Mouse (Mus musculus): ENCODE results near the gene Gria1. TPM values are rescaled to one million over a fixed set of nuclear protein-coding genes. Genes with fewer than 3 reads are reported as not detected.

Gene Gria1
- total RNA-seq (2021), result under 1 TPM; 0.08 to 0.49 TPM

DNA sequence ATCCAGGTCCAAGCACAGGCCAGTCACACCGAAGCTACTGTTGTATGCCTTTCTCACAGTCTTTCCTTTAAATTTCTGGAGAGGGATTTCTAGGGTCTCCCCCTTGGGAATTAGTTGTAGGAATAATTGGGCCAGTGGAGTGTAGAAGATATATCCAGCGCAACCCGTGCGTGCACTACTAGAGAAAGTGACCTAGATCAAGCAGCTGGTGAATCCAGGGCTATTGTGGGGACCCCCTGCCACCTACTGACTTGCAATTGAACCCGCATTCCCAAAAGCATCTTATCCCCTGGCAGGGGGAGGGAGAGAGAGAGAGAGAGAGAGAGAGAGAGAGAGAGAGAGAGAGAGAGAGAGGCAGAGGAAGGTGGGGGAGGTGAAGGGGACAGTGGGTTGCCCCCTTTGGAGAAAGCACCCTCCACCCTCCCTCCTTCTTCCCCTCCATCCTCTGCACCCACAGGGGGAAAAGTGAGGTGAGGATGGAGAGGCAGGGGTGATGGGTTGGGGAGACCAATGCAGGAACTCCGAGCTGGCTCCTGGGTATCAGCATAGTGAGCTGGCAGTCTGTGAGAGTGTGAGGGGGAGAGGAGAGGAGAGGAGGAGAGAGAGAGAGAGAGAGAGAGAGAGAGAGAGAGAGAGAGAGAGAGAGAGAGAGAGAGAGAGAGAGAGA, at the start of gene Gria1:
Gene Gria1 (plus strand): TSS at position 364 of the 667 bp plus-strand sequence.
- DNase-seq, result no peak
- intact Hi-C loops (cut with DNase I), result loop anchor here (10.0 kb wide), 2 partner anchors 304 to 454 kb away; no protein-coding TSS in a partner anchor

DNA sequence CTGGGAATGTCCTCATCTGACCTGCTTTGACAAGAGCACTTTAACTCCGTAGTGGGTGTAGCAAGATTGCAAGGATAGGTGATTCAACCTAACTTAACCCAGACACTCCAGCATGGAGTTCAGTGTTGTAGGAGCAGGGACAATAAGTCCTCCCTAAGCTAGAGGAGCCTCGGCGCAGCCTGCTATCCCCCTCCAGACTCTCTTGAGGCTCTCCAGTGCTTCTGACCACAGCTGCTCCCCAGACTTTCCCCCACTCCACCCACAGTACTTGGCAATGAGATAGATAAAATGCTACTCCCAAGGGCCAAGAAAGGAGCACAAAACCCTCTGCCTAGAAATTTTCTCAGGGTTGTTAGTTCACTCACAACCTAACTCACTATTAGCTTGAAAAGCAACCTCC, 49.4 kb upstream of the Gria1 start:
- intact Hi-C loops (cut with DNase I), result no loop called here
- no peak for DNase-seq

DNA sequence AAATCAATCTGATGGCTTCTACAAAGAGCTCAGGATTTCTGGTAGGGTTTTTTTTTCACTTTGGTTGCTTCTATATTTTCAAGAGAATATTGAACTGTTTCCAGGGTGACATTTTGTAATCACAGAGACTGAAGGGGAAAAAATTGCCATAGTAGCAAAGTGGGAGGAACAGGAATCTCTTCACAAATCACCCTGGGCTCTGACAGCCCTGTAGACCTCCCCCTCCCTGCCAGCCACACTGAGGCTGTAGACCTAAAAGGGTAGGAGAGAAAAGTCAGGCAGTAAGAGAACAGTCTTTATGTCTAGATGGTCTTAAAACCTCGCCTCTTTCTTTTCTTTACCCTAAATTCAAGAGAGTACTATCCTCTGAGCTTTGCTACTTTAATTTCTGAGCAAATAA, 38.4 kb upstream of the Gria1 start:
- DNase-seq, result no peak
- intact Hi-C loops (cut with DNase I), result no loop called here

DNA sequence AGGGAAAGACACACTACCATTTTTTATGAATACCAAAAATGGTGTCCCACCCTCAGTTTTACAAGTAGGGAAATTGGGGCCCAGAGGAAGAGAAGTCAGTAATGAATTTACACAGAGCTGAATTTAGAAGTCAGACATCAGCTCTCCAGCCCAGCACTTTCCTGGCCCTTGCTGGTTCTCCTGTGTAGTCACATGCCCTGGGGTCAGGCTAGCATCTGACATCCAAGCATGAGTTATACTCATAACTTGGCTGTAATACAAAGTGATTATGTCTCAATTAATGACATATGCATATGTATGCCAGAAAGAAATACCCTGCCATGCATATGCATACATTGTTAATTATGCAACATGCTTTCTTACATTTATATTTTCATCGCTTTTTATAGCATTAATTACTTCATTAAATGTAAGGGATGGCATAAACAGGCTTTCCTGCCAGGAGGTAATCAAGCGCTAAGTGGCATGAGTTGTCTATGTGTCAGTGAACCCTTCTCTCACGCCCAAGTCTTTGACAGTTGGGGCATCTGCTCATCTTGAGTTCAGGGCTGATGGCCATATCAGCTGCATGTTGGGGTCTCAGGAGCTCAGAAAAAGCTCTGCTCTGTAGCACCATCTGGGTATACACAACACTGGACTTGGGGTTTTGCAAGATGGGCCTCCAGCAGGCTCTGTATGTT, 26.7 kb upstream of the Gria1 start:
- intact Hi-C loops (cut with DNase I), result no loop called here
- DNase-seq, result no peak

DNA sequence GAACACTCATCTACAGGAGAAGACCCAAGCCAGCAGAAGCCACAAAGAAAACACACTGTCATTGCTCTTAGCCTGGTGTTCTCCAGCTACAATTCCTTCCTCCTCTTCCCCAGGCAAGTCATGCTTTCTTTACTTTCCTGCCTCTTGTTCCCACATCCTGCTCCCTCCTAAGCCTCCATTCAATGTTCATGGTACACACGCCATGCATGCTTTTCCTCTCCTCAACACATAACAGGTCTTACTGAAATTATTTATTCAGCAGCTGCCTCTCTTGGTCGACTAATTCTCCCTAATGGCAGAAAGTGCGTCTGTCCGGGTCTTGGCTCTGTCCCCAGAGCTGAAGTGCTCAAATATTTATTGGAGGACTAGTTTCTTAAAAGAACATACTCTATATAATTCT, 25.7 kb upstream of the Gria1 start:
- intact Hi-C loops (cut with DNase I), result no loop called here
- no peak for DNase-seq

DNA sequence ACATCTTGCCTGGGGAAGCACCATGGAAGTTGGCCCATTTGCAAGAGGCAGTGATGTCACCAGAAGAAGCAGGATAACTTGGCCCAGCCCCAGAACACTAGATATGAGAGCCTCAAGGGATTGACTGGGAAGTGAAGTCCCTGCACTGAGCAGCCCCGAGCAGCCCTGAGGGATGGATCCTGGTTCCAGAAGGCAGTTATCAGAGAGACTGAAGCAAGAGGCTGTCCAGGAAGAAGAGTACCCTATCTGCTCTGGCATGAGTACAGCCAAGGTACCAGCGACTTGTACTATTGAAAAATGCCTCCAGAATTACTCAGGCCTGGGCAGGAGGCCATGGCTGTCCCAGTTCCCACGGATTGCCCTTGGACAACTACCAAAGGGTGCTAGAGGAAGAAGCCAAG, 11.6 kb upstream of the Gria1 start:
- intact Hi-C loops (cut with DNase I), result no loop called here

DNA sequence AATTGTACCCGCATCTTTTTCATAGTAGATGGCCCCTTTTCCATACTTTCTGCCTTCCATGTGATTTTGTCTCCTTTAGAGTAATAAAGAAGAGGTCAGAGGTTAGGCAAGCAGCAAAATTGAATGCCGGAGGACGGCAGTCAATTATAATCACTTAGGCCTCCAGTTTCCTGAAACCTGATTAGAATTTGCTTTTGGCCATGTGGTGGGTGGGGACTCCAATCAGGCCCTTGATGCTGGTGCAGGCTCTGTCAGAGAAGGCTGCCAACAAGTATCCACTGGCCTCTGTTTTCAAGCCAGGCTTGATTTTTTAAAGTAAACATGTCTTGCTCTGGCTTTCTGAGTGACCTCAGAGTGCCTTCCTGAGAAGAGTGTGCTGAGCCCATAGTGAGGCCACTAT, 6.6 kb upstream of the Gria1 start:
- no peak for DNase-seq
- intact Hi-C loops (cut with DNase I), result no loop called here

More for the DNA sequence above, 11.6 kb upstream of the Gria1 start:
- DNase-seq, result peak; percentile 65 to 70

DNA sequence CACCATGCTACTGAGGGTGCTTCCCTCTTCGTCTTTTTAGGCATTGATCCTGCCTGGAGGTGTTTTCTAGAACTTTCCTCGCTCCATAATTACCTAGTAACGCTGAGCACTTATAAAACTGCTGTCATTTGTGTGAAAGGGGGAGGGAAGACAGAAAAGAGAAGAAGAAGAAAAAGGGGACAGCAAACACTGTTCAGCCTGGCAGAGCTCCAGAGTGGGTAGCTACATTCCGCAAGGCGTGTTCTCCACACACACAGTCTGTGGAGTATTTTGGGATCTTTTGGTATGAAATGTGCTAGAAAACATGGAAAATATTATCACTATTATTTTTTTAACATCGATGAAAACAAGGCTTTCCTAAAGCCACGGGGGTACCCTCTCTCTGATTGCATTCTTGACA, 5.8 kb upstream of the Gria1 start:
- DNase-seq, result no peak
- intact Hi-C loops (cut with DNase I), result no loop called here

DNA sequence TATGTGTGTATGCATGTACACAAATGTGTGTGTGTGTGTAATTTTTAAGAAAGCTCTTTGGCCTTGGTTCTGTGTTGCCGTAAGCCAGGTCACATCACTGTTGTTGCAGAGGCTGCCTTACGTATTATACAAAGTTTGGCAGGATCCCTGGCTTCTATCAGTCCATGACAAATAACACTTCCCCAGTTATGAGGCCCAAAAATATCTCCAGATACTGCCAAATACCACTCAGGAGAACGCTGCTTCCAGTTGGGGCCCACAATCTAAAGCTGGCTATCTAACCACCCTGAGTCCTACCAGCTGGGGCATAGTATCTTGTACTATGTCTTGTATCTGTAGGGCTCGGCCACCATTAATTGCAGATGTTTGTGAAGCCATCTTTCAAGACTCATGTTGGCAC, 3.4 kb upstream of the Gria1 start:
- intact Hi-C loops (cut with DNase I), result no loop called here
- peak in 1 of 2 experiments; percentile 24 for DNase-seq

DNA sequence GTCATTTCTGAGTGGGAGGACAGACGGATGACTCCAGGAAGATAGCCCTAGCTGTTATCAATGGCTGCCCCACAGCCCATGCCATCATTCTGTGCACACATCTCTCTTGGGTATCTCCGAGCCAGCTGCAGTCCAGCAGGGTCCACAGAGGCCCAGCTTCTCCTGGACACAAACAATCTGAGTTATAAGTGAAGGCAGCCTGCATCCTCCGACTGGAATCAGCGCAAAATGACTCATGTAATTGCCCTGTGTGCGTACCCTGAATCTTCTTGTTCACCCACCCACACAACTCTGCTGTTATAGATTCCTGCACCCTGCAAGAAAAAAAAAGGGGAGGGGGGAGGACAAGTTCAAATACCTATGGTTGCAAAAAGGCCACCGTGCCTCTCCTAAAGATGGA, 576 bp upstream of the Gria1 start:
- DNase-seq, result no peak
- intact Hi-C loops (cut with DNase I), result loop anchor here (10.0 kb wide), 2 partner anchors 304 to 454 kb away; no protein-coding TSS in a partner anchor

DNA sequence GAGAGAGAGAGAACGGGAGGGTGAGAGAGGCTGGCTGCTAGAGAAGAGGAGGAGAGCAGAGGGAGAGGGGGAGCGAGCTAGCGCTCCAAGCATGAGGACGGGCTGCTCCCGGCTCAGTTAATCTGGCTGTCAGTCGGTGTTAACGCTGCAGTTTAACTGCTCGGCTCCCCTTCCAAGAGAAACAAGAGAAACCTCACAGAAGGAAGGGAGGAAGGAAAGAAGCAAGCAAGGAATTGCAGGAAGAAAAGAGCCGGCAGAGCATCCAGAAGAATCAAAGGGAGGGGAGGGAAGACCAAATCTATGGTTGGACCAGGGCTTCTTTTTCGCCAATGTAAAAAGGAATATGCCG, 478 bp downstream of the Gria1 start:
- intact Hi-C loops (cut with DNase I), result loop anchor here (10.0 kb wide), 2 partner anchors 303 to 453 kb away; no protein-coding TSS in a partner anchor
- peak; percentile 4 to 9 for DNase-seq

DNA sequence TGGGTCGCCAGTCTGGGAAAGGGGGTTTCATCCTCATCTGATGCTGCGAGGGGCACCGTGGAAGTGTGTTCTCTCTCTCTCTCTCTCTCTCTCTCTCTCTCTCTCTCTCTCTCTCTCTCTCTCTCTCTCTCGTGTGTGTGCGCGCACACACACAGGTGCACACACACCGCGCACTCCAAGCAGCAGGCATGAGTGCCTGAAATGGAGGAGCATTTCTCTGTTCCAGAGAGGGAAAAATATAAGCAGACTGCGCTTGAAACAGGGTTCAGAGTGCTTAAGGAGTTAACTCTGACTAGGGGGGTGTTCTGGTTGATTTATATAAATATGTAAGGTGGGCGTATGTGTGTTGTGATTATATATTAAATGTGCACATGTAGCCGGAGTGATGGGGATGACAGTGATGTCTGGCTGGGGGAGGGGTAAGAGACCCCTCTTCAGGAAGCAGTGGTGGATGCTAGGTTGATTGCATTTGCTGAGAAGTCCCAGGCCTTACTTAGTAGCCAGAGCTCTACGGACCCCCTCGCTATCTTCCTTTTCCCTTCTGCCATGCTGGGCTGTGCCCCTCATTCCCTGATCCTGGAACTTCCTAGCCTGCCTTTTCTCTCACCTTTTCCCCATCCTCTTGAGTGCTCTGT, 1.2 kb downstream of the Gria1 start:
- intact Hi-C loops (cut with DNase I), result loop anchor here (10.0 kb wide), 2 partner anchors 302 to 452 kb away; no protein-coding TSS in a partner anchor
- no peak for DNase-seq

DNA sequence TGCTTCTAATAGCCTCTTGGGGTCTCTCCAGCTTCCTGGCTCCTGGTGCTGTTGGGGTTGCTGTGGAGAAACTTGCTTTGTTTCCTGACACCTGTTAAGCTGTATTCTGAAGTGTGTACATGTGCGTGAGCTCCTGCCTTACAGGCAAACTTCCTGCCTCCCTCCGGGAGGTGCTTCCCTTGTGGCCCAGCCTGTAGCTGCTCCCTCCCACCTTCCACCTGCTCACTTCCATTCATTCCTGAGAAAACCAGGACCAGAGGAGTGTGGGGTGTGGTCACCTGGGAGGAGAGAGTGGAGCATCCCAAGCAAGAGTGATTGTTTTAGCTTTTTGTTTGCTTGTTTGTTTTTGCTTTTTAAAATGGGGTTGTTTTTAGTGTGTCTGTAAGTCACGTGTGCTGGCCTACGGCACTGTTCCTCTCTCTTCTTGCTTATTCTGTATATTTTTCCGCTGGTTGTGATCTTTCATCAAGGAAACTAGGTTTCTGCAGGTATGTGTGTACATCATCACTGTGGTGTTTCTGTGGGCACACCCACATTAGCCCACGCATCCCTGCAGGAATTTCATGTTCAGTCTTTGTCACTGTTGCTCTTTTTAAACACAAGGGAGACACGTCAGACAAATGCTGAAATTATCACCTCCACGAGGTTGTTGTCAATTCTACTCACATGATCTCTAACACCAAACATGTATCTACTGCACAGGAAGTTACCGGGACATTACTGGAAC, 2.4 kb downstream of the Gria1 start:
- intact Hi-C loops (cut with DNase I), result loop anchor here (10.0 kb wide), 2 partner anchors 301 to 451 kb away; no protein-coding TSS in a partner anchor
- no peak for DNase-seq

DNA sequence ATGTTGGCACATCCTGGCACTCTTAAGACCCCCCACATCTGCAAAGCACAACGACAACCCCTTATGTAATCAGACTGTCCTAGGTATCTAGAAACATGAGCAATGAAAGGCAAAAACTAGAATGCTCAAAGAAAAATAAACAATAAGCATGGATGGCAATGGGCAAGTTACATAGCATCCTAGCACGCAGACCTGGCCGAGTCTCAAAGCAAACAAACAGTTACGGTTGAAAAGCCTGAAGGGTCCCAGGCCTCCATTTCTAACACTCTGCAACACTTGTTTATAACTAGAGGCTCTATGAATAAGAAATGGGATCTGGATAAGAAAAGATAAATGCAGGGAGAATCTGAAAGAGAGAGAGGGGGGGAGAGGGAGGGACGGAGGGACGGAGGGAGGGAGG, 3.2 kb downstream of the Gria1 start:
- intact Hi-C loops (cut with DNase I), result loop anchor here (10.0 kb wide), 2 partner anchors 300 to 450 kb away; no protein-coding TSS in a partner anchor
- DNase-seq, result no peak

DNA sequence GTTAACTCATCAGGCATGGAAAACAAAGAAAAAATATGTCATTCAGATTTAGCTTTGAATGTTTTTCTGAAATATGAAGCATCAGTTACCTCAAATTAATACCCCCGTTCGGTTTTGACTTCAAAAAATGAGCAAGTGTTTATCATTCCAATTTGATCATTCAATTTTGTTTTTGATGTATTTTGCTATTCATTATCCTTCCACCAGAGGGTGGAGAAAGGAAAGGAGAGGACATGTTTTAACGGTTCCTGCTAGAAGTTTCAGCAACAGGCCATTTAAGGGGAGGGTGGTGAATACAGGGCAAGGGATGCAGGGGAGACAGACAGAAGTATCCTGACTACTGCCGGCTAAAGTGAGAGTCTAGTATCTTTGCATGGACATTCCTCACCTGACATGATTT, 7.3 kb downstream of the Gria1 start:
- intact Hi-C loops (cut with DNase I), result loop anchor here (10.0 kb wide), 2 partner anchors 296 to 446 kb away; no protein-coding TSS in a partner anchor
- DNase-seq, result no peak

DNA sequence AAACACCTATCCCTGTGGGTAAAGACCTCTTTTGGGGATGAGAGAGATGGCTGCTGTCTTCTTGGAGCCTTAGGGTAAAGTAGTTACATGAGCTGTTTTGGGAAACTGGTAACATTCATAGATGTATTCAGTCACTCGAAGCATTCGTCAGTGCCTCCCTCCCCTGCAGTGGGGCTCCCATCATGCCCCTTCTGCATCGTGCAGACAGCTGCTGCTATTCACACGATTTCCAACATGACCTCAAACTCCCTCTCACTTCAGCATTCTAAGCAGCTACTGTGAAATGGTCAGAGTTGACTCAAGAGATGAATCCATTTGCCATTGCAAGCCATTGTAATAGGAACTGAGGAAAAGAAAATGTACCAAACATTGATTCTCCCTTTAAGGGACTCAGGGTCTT, 11.2 kb downstream of the Gria1 start:
- intact Hi-C loops (cut with DNase I), result no loop called here
- no peak for DNase-seq

DNA sequence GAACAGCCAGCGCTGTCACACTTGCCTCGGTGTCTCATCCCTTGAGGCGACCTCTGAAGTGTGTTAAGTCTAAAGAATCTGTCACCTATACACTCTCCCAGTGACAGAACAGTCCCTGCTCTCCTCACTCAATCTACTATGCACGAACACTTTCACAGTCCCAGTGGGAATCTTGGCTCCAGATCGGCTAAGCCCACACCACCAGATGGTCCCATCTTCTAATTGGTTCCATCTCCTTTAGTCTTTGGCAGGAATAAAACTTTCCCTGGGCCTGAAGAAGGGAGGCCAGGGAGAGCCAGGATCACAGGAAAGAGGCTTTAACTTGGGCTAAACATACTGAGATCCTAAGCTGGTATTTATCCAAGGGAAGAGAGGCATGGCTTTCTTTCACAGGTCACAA, 19.3 kb downstream of the Gria1 start:
- intact Hi-C loops (cut with DNase I), result no loop called here
- no peak for DNase-seq

DNA sequence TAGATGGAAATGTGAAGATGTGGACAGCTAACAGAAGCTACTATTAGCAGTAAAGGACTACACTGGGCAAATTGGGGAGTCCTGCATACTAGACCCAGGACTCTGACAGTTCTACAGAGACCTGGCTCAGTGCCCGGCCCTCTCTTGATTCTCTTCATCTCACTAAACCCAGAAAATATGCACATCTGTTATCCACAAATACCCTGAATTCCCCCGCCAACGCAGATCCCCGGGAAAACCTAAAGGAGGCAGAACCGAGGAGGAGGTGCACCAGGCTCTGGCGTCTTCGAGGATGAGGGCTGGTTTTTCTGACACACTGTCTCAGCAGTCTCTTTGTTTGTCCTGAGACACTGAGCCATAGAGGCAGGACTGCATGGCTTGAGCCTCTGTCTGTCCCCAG, 27.6 kb downstream of the Gria1 start:
- DNase-seq, result no peak
- intact Hi-C loops (cut with DNase I), result no loop called here

DNA sequence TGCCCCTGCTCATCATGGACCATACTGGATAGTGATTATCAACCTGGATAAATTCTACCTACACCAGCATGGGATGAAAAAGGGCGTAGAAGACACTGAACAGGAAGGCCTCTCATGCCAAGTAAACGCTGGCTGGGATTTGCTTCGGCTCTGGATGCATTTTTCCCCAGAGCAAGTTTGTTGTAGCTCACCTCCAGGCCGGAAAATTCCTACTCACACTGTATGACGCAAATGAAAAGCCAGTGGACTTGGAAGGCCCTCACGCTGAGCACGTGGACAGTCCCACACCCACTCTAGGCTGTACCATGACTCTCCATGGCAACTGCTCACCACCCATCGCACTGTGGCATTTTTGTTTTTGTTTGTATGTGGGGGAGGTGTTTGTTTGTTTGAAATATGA, 28.1 kb downstream of the Gria1 start:
- intact Hi-C loops (cut with DNase I), result no loop called here

DNA sequence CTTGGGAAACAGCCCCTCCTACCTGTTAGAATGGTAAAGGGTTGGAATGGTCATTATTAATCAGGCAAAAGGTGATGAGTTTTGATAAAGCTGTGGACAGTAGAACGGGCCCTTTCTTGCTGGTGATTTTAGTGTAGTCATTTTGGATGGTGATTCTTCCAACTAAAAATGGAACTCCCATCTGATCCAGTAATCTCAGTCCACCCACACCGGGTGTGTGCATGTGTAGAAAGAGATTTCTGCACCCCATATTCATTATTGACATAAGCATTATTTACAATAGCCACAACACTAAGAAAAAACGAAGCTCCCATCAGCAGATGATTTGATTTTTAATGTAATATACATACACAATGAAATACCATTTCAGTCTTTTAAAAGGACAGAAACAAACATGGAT, 30.9 kb downstream of the Gria1 start:
- intact Hi-C loops (cut with DNase I), result no loop called here
- no peak for DNase-seq

More for the DNA sequence above, 28.1 kb downstream of the Gria1 start:
- peak in 1 of 2 experiments; percentile 3 for DNase-seq

DNA sequence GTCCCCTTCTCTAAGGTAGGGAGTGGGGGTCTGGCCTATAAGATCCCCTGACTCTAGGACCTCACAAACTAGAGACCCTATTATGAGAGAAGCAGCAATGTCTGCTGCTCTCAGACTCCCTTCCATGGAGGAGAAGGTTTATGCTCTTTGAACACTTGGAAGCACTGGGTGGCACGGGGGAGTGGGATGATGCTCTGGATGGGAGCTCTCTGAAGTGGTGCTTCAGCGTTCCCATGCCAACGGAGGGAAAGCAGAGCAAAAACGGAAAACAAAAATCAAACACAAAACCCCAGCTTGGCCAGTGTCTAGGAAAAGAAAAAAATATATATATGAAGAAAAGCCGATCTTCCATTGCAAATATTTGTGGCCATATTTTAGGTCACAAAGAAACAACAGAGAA, 33.0 kb downstream of the Gria1 start:
- intact Hi-C loops (cut with DNase I), result no loop called here
- DNase-seq, result no peak

Measured in heart, postnatal 36 days (tissue).